Mouse (Mus musculus) hematopoietic multipotent progenitor cell, adult 10-12 weeks (in vitro differentiated cells): ENCODE results near the gene Csrnp3. TPM values are rescaled to one million over a fixed set of nuclear protein-coding genes. Genes with fewer than 3 reads are reported as not detected.

Experiments used
- polyA plus RNA-seq: library from polyadenylated mRNA; stranded (reverse); fragments of >175 nt; gene quantifications from 2 replicates; pipeline ENCODE4 v1.2.3, GENCODE M21; 2012; ENCODE audit warnings: low replicate concordance

The Csrnp3 gene
- not detected in 2 replicates for polyA plus RNA-seq

DNA sequence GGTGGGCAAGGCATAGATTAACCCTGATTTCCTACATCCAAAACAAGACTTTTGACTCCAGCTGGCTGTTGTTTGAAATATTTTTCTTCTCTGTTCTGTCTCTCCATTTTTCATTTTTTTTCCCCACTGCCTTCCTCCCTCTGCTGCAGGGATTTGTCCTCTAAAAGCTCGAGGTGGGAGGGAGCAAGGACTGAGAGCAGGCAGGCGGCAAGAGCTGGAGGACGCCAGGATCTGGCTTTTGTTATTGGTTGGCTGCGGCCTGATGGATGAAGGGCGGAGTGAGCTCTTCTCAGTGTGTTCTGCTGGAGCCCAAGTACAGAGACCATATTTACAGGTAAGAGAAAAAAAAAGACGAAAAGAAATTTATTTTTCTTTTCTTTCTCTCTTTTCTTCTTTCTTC is at the start of gene Csrnp3:
Gene Csrnp3, plus strand, starts transcription at position 217 of the 400 bp plus-strand sequence.

Other genes starting within 250 kb of the Csrnp3 start
- 0.05 TPM in 1 of 2 replicates, not detected in the other for gene Scn2a, start 225.0 kb upstream of the Csrnp3 start, polyA plus RNA-seq